Mouse (Mus musculus) natural killer cell, adult 2 months (primary cell): Measurements from ENCODE around the gene Sfmbt1.
A peak's percentile ranks its signal among the peaks of the same experiment; 100 is the strongest.
"Not testable (repeated sequence)": the region's sequence is repeated elsewhere in the genome, so short reads cannot be mapped to it uniquely, and the experiment has no call there.

Experiments
- DNase-seq, 2 experiments: peaks; one replicate each; pipeline ENCODE4 v3.0.0; 2022; ENCODE audit warnings: low spot score in 2 of 2

The Sfmbt1 gene

DNA sequence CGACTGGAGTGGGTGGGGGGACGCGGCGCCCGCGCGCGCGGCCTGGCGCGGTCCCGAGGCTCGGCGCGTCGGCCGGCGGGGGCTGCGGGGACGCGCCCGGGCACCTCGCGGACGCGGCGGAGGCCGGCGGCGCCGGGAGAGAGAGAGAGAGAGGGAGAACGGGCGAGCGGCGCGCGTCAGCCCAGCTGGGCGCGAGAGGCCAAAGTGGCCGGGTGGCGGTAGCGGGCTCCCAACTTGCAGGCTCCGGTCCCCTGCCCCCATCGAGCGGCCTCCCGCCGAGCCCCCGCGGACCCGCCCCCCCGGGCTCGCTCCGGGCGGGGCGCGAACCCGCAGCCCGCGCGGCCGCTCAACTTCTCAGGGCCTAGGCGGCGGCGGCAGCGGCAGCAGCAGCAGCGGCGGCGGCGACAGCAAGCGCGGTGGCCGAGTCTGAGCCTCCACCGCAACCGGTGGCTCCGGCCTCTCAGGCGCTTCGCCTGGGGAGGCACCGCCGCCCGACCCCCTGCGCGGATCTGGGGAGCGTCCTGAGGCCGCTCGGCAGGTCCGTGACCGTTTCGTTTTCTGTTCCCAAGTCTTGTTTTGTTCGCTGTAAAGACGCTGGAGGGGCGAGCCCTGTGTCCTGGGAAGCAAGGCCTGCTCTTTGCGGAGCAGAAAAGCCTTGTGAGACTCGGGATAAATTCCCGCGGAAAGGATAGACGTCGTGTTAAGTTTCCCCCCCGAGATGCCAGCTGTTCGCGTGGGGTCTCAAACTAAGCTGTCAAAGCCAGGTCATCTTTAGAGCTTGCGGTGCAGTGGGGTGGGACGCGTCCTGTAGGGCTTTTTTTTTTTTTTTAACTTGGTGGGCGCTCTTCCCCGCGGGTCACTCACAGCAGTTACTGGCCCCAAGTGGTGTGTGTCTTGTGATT is 1.7 kb downstream of the Sfmbt1 start:
- peak; percentile 27 to 33 for DNase-seq

DNA sequence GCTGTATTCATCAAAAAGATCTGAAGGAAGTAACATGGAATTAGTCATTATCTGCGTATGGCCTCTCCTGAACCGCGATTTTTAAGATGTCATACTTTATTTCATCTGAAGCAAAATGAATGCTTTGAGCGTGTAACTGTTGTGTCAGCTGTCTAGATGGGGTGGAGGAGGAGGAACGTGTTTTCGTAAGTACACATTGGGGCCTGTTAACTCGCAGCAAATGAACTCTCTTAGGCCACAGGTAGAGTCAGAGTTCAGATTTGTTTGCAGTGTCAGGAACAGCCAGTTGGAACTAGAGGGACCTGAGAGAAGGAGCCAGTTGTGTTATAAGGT is 2.3 kb downstream of the Sfmbt1 start:
- DNase-seq = peak in 1 of 2 experiments; percentile 16

DNA sequence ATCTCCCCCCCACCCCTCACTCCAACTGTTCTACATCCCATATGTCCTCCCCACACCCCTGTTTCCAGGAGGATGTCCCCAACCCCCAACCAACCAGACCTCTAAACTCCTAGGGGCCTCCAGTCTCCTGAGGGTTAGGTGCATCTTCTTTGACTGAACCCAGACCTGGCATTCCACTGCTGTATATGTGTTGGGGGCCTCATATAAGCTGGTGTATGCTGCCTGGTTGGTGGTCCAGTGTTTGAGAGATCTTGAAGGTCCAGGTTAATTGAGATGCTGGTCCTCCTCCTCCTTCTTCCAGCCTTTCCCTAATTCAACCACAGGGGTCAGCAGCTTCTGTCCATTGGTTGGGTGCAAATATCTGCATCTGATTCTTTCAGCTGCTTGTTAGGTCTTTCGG is 4.0 kb downstream of the Sfmbt1 start:
- DNase-seq = not testable (repeated sequence)

DNA sequence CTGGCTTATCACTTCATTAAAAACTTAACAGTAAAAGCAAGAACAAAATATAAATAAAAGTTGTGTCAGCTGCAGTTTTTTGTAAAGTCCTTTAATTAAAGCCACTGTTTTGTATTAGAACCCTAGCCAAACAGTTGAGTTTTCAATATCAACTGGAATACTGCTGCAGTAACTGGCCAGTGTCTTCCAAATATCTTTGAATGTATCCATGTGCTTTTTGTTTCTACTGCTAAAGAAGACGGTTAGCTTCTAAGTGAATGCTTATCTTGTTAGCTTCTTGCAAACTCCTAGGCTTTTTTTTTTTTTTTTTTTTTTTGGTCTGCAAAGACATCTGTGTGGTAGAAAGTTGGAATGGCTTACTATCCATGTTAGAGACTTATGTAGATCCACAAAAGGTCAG is 4.9 kb downstream of the Sfmbt1 start:
- DNase-seq = no peak

DNA sequence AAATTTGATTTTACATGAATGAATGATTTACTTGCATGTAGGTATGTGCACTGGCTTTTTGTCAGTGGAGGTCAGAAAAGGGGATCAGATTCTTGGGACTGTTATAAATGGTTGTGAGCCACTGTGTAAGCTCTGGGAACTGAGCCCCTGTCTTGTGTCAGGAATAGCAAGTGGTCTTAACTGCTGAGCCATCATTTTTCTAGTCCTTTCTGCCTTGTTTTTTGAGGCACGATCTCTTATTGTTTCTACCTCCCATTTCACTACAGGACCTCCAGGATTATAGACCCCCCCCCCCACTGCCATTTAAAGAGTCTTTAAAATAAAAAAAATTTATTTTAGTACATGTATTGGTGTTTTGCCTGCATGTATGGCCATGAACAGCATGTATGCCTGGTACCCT is 7.2 kb downstream of the Sfmbt1 start:
- no peak for DNase-seq

DNA sequence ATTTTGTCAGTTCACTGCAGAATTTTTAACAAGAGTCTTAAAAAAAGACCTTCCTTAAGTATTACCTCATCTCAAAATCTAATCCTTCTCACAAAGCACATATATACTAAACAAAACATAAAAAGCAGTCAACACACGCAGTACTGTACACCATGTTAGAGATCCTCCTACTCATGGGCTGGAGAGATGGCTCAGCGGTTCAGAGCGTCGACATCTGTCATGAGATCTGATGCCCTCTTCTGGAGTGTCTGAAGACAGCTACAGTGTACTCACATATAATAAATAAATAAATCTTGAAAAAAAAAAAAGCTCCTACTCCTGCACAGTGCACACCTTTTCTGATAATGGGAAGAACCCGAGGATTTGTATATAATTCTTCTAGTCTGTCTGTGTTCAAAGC is 7.8 kb downstream of the Sfmbt1 start:
- DNase-seq = no peak

DNA sequence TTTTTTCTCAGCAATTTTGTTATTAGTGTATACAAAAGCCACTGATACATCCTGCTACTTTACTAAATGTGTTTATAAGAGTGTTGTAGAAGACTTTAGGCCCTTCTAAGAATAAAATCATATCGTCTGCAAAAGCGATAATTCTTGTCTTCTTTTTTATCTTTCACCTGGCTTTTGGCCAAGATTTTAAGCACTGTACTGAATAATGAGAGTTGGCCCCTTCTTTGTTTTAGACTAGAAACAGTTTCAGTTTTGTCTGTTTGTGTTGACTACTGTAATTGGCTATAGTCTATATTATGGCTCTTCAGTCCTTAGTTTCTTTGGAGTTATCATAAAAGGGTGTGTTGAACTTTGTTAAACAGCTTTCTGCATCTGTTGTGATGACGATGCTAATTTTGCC is 17.2 kb downstream of the Sfmbt1 start:
- DNase-seq = no peak

DNA sequence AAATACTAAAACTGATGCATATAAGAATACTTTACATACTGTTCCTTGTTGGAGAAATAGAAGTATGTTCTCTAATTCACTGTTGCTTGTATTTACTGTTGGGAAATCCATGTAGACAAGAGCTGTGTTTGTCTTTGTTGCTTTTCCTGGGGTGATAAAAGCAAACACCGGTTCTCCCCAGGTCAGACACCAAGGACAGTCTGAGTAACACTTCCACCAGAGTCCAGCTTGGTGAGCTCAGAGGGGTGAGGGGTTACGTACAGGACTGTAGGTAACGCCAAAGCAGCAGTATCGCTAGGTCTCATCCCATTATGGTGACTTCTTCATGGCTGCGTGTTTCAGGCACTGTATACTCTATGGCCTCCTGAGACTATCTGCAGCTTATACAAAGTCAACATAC is 20.0 kb downstream of the Sfmbt1 start:
- no peak for DNase-seq

DNA sequence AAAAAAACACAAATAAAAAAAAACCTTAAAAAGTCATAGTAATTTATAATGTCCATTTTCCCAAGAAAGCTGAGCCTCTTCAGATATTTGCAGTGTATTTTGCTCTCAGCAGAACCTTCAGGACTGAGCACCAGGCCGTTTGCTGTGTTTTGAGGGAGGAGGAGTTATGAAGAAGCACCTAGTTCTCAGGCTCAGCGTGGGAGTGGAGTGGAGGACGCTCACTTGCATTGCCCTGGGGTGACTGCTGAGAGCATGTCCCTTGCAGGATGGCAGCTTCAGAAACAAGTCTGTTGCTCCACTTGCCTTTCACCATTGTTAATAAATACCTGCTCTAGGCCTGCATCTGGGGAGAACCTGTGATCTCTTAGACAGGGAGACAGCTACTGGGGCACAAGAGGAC is 21.2 kb downstream of the Sfmbt1 start:
- DNase-seq = no peak

DNA sequence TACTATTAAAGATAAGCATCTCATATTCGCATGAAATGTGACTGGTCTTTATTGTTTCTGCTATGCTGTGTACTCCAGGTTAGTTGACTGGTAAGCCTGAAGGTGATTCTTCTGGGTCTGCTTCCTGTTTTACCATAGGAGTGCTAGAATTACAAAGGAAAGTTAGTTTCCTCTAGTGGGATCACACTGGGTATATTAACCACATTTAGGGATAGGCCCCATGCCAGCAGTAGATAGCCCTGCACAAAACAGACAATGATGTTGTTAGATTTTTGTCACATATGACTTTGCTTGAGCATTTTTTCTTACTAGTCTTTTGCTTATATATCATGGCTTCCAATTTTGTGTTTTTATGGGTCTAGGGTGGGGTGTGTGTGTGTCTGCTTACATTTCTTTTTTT is 21.8 kb downstream of the Sfmbt1 start:
- no peak for DNase-seq

DNA sequence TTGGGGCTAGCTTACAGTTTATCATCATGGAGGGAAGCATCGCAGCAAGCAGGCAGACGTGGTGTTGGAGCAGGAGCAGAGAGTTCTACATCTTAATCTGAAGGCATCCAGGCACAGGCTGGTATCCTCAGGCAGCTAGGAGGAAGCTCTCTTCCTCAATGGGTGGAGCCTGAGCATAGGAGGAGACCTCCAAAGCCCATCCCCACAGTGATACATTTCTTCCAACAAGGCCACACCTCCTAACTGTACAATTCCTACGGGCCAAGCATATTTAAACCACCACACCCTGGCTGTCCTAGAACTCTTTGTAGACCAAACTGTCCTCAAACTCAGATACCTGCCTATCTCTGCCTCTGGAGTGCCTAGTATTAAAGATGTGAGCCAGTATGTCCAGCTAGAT is 29.2 kb downstream of the Sfmbt1 start:
- DNase-seq = no peak

DNA sequence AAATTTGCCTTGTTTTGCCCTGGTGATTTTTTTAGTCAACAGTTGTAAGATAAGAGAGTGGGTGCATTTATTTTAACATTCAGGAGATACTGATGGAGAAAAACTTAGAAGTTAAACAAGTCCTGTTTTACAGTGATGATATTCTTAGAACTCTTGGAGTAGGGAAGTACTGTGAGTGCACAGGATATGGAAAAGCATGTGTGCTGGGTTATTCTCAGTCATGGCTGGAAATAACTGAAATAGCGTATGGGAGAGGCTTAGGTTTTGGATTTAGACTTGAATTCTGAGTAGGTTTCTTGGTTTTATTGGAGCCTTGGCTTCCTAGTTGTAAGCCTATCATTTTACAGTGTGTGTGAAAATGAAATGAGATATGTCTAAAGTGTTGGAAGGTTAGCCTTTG is 31.5 kb downstream of the Sfmbt1 start:
- DNase-seq = no peak

DNA sequence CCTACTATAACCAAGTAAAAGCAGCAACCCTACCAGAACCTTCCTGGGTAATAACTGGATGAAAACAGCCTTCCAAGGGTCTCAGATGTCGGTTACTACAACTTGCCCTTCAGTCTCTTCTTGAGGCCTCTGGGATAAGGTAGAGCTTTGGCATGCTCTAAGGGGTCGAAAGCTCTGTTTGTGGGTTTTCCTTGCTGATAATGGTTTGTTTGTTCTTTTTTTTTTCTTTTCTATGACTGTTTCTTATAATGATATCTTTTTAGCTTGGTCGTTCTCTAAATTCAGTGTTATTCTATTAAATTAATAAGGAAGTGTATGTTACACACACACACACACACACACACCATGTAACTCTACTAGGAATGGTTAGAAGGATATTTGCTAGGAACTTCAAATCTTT is 42.6 kb downstream of the Sfmbt1 start:
- DNase-seq = no peak

DNA sequence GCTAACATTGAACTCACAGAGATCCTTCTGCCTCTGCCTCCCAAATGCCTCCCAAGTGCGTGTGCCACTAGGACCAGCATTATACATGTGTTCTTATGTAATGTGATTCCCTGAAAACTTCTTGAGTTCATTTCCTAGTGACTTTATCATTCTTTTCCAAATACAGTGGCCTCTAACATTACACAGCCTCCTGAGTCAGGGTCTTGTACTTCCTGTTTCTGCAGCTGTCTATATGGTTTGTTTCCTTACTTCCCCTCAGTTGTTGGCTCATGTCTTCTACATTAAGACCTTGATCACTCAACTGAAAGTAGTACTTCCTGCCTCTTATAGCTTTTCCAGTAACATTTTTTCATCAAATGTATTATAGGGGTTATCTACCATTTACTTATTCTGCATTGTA is 46.6 kb downstream of the Sfmbt1 start:
- DNase-seq = no peak

DNA sequence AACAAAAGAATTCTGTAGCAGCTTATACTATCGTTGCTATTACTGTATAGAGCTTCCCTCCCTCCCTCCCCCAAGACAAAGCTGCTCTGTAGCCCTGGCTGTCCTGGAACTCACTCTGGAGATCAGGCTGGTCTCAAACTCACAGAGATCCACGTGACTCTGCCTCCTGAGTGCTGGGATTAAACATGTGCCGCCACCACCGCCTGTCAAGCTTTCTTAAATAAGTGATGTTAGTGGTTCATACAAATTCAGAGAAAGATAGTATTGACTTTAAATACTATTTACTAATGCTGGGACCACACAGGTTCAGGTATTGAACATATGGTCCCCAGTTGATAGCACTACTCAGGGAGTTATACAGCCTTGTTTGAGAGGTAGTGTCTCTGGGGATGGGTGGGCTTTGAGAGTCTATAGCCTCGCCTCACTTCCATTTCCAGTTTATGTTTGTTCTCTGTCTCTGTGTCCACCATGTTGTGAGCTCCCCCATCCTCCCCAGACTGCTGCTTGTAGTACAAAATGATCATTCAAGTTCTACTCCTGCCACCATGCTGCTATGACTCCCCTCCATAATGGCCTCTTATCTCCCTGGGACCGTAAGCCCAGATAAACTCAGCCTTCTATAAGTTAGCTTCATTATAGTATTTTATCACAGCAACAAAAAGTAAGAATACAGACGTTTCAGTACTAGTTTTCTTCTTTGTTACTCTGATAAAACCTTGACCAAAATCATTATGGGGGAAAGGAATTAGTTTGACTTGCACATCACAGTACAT is 47.7 kb downstream of the Sfmbt1 start:
- no peak for DNase-seq

DNA sequence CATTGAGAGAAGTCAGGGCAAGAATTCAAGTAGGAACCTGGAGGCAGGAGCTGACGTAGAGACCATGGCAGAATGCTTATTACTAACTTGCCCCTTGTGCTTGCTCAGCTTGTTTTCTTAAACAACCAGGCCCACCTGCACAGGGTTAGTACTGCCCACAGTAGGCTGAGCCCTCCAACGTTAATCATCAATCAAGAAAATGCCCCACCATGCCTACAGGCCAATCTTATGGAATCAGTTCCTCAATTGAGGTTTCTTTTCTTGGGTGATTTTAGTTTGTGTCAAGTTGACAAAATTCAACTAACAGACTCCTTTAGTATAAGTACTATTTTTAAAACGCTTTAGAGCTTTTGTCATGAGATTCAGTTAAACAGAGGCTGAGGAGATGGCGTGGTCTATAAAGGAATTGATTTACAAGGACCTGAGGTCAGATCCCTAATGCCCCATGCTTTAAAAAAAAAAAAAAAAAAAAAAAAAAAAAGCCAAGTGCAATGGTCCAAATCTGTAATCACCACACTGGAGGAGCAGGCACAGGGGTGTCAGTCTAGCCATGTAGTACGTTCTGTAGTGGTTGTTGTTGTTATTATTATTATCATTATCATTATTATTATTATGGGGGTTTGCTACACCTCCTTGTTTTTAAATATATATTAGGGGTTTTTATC is 48.4 kb downstream of the Sfmbt1 start:
- no peak for DNase-seq

DNA sequence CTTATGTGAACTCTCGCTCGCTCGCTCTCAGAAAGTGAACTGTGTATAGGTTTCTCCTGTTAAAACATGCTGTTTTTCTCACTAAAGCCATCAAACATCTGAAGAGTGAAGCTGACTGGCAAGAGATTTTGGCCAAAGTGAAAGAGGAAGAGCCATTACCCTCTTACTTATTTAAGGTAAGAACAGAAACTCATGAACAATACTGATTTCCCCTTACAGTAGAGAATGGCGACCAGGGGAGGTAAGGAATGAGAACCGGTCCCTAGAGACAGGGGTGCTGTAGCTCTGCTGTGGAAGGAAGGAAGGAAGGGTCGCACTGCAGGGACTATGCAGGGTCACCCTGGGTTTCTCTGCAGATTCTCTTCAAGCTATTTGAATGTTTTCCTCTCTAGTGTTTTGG is 70.0 kb downstream of the Sfmbt1 start:
- no peak for DNase-seq

DNA sequence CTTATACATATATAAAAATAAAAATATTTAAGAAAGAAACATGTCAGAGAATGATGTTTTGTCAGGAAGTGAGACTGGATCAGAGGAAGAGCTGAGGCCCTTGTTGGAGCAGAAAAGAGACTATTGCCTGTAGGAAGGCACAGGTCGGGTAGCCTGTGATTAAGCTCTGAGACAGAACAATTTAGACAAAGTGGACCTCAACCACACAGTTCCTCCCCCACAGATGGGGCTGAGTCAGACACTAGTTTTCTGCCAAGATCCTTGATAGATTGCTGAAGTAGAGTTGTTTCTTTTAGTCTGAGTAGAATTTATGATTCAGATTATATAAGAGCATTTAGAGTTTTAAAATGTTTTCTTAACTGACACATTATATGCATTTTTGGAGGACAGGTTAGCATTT is 74.8 kb downstream of the Sfmbt1 start:
- no peak for DNase-seq

DNA sequence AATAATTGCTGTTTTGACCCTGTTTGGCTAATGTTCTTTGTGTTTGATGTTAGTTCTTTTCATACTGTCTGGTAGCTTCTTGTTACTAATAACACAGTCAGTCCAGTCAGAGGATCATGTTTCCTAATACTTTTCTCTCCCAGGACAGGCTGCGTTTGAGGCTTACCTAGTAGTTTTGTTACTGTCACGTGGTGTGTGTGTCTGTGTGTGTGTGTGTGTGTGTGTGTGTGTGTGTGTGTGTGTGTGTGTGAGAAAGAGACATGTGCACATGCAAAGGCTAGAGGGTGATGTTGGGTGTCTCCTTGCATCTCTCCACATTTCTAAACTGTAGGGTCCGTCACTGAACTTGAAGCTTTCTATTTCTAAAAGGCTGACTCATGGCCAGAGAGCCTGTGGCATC is 78.2 kb downstream of the Sfmbt1 start:
- no peak for DNase-seq

DNA sequence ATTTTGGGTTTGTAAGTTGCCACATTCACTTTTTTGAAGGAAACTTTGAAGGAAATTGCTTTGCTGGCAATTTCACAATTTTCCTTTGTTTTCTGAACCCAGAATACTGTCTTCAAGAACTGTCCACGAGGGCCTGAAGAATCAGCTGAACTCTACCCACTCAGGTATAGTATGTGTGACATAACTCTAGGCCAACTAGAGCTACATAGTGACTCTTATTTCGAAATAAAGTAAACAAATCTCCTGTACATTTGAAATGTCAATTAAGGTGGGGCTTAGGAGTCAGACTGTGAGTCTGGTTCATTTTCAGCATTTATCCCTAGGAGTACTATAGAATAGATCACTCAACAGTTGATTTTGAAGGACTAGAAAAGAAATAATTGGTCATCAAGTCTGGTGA is 87.1 kb downstream of the Sfmbt1 start:
- DNase-seq = no peak

DNA sequence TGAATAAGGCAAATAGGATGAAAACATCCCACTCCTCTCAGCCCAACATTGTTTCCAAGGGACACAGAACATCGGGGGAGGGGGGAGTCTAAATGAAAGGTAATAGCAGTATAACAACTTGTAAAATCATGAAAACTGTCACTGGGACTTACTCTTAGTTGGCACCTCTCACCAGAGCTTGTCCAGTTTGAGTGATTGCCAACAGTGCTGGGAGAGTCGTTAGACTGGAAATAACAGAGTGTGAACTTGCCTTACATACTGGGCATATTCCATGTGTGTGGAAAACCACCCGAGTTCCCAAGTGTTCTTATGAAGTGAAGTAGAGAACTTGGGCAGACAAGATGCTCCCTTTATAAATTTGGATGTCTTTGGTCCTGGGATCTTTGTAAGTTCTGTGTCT is 106.5 kb downstream of the Sfmbt1 start:
- no peak for DNase-seq

DNA sequence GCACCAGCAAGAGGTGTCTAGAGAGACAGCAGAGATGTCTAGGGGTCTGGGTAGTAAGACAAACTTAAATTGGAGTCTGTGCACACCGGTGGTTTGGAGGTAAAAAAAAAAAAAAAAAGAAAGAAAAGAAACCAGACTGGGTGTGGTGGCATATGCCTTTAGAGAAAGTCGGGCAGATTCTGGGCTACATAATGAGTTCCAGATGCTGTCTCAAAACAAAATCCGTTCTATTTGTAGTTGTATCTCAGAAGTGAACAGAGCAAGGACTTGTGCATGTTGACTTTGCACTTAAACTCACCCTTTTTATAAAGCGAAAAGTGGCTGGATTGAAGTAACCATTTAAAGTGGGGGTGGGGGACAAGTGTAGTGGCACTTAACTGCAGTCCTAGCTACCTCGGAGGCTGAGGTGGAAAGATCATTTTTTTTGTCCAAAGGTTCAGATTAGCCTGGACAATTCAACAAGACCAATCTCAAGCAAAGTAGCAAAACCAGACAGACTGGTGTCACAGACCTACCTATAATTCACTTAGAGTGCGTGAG is 109.9 kb downstream of the Sfmbt1 start:
- no peak for DNase-seq
